Mouse (Mus musculus) 3134 (cell line): Measurements from ENCODE around the gene Hist4h4.

ENCODE experiments used
- DNase-seq: peaks from one replicate; pipeline ENCODE4 v3.0.0-alpha.2; 2011; ENCODE audit warnings: low spot score; ENCODE audit not compliant: insufficient read length; ENCODE audit errors: extremely low read depth

Gene Hist4h4

DNA sequence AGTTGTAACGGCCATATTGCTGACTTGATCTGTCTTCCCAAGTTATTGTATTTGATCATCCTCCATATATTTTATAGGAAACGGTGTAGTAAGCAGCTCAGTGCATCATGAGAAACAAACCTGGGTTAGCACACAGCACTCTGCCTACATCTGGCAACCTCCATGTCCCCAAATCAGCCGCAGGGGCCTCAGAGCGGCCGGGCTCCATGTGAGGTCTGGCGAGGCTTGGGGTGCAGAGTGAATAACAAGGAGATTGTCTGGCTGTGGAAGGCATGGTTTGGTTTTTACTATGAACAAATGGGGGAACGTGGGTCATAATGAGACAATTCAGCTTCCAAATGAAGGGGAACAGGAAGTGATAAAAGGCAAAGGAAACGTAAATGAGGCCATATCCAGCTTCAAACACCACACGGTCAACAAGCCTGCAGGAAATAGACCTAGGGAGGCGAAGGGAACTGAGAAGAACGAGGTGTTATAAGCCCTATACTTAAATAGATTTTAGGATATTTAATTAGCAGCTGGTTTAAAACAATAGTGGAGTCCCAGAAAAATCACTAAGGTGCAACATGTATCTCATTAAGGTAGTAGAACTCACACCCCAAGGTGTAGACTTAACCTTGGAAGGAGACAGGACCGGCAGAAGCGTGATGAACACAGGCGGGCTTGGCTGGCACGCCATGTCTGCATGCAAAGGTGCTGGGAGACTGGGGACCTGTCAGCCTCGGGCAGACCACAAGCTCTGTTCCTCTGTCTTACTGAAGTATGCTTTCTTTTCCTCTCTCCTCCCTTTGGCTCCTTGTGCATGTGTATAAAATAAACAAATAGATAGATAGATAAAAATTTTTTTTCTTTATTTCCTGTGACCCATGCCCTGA is 11.1 kb downstream of the Hist4h4 start:
- DNase-seq: no peak

DNA sequence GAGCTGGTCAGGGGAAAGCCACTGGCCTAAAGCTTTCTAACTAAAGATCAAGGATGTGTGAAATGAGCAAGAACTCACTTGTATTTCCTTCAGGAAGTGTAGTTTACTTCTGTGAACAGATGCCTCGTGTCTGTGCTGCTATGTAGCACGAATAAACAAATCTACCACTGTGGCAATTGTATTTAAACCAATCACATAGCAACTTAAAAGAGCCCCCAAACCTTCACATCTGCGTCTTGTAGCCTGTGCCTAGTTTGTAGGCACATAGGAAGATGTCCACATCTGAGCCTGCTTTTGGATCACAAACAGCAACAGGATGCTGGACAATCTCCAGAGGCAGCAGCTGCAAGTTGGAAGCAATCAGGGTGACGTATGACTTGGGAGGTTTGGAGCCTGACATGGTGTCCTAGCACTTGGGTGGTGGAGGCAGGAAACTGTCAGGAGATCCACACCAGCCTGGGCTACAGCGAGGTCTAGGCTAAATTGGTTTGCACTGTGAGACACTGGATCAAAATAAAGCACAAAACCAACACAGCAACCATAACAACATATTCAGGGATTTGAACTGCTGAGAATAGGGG is 14.7 kb downstream of the Hist4h4 start:
- DNase-seq: no peak

DNA sequence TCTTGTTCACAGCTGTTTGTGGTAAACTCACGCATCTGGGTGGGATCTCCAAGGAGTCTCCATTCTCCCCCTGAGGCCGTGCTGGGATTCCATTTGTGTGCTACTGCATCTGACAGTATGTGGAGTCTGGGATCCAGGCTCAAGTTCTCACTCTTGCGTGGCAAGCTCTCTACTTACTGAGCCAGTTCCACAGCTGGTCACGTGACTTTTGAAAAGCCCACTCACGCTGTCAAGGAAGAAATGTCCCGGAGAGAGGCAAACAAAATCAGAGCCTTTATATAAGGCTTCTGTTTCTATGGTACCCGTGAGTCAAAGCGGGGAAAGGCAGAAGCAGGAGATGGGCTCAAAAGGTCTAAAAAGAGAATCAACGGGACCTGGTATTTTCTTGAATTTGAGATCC is 21.5 kb downstream of the Hist4h4 start:
- no peak for DNase-seq

DNA sequence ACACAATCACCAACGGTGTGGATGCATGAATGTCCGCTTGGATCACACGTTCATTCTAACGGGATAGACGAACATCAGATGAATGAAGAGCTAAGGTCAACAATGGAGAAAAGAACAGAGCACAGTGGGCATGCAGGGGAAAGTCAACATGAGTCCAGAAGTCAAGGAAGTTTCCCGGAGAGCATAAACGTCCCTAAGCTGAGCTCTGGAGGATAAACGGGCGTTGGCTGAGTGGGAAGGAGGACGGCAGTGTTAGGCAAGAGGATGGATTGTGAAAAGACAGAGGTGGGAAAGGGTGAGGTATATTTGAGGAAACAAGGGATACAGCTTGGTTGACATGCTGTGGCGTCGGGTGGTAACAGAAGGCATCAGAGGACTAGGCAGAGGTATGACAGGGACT is 22.1 kb downstream of the Hist4h4 start:
- no peak for DNase-seq

DNA sequence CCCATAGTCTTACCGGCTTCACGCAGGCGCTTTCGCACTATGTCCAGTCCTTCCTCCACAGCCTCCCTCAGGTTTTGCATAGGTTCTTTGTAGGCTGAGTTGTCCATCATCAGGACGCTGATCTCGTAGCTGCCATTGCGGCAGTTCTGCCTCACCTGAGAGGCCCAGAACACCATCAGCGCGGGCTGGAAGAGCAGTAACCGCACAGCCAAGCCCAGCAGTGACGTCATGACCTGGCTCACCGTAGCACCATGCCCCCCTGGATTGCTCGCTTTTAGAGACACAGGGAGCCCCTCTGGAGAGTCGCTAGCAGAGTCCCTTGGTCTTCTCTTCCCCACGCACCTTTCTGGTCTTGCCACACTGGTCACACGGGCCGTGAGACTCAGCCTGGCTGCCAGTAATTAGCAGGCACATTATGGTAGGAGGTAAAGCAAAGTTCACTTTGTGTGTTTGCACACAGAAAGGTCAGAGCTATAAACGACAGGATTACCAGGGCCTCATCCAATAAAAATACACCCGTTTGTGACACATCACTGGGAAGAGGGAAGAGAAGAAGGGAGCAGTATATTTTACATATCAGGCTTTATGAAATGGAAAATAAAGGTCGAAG is 22.7 kb downstream of the Hist4h4 start, which contains the start of gene Gucy2c:
Gene Gucy2c, minus strand, starts transcription at position 389 of the 610 bp plus-strand sequence.
- no peak for DNase-seq

DNA sequence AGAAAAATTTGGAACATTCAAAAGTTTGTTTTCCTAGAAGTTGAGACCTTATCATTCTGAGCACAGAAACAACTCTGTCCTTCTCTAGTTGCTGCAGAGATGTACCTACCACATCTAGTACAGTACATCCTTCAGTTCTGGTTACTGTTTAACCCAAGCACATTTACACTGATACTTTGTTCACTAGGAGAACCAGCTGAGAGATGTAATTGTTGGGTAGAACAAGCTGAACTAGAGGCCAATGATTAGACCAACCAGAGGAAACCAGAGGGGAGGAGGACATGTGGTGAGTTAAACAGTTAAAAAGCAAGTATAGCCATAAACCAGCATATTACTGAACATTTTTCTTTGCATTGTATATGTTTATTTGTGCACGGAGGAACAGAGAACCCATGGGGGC is 27.8 kb downstream of the Hist4h4 start:
- DNase-seq: no peak

- DNase-seq: no peak
Measured at GRCm38 (mm10) chr6:136769859-136770258, 34.4 kb downstream of the Hist4h4 start.

DNA sequence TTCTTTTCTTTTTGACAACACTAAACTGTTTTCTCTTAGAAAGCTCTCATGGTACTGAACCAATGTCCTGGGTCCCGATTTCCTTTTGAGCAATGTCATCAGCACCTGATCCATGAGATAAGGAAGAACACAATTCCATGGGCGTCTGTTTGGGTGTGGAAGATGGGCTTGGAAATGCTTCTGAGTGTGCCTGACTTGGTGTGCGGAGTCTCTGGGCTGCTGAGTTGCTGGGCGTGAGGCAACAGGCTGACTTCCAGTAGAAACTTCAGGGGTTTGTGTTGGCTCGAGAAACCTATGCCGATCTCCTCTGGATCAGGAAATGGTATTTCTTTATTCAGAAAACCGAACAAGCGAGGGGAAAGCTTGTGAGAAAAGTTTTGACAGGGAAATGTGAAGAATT is 35.1 kb downstream of the Hist4h4 start:
- DNase-seq: no peak

GRCm38 (mm10) chr6:136763912-136764311 is 40.3 kb downstream of the Hist4h4 start:
- DNase-seq: no peak
